Mouse (Mus musculus) lung, postnatal 0 days (tissue): Measurements from ENCODE around the gene B4galt4. TPM values are rescaled to one million over a fixed set of nuclear protein-coding genes. Genes with fewer than 3 reads are reported as not detected.

Experiments used
- ATAC-seq: fragments of 200-750 bp; cut with Nextera tagmentation; 2 replicates; pipeline ENCODE4 v1.8.0; 2017; ENCODE audit warnings: moderate library complexity
- DNase-seq: peaks from one replicate; pipeline ENCODE4 v3.0.0-alpha.2; 2016; ENCODE audit warnings: low spot score
- H3K27ac ChIP-seq: fragments of 300-500 bp; sonication (generic); 2 replicates; pipeline ENCODE4 v1.5.1; 2014; ENCODE audit warnings: antibody characterized with exemption, mild to moderate bottlenecking, low read length, mixed read lengths
- H3K27me3 ChIP-seq: fragments of 300-500 bp; sonication (generic); replicated peaks from 2 replicates; pipeline ENCODE4 v1.6.1; 2014; ENCODE audit warnings: low read length, mixed read lengths; ENCODE audit not compliant: insufficient read depth
- H3K36me3 ChIP-seq: fragments of 300-500 bp; sonication (generic); 2 replicates; pipeline ENCODE4 v1.6.1; 2014; ENCODE audit warnings: low read length, mixed read lengths; ENCODE audit not compliant: insufficient read depth
- H3K4me1 ChIP-seq: fragments of 300-500 bp; sonication (generic); 2 replicates; pipeline ENCODE4 v1.6.1; 2014; ENCODE audit warnings: antibody characterized with exemption, low read depth, low read length, mixed read lengths; ENCODE audit not compliant: insufficient read depth
- H3K4me2 ChIP-seq: fragments of 300-500 bp; sonication (generic); replicated peaks from 2 replicates; pipeline ENCODE4 v1.6.1; 2014; ENCODE audit warnings: low read depth, mild to moderate bottlenecking, low read length, moderate library complexity, mixed read lengths
- H3K4me3 ChIP-seq: fragments of 300-500 bp; sonication (generic); 2 replicates; pipeline ENCODE4 v1.5.1; 2014; ENCODE audit warnings: low read depth, low read length
- H3K9ac ChIP-seq: fragments of 300-500 bp; sonication (generic); replicated peaks from 2 replicates; pipeline ENCODE4 v1.6.1; 2014; ENCODE audit warnings: low read depth, mild to moderate bottlenecking
- H3K9me3 ChIP-seq: fragments of 300-500 bp; sonication (generic); 2 replicates; pipeline ENCODE4 v1.6.1; 2016; ENCODE audit warnings: low read length, mixed read lengths
- CTCF ChIP-seq: IDR thresholded peaks from 2 replicates; pipeline ENCODE4 v1.5.1; 2016; ENCODE audit warnings: antibody characterized with exemption, mild to moderate bottlenecking
- EP300 ChIP-seq: IDR thresholded peaks from 2 replicates; pipeline ENCODE4 v1.6.1; 2016; ENCODE audit warnings: antibody characterized with exemption, mild to moderate bottlenecking, control low read depth
- WGBS: fragments of 180-500 bp; shearing (Covaris S2); extraction: QIAGEN DNeasy Blood & Tissue Kit; methylation state at CpG from one replicate; pipeline ENCODE4 v1.1.7; 2014; 5-methylcytosine and 5-hydroxymethylcytosine counted together
- polyA plus RNA-seq: library from polyadenylated mRNA; unstranded; fragments of >200 nt; fragmentation: Nextera tagmentation; extraction: Ambion mirVana; gene quantifications from 2 replicates; pipeline ENCODE4 v1.2.1, GENCODE M21; 2015

Gene B4galt4
- polyA plus RNA-seq, 1 experiment from 2014 or later: 50.0 TPM

DNA sequence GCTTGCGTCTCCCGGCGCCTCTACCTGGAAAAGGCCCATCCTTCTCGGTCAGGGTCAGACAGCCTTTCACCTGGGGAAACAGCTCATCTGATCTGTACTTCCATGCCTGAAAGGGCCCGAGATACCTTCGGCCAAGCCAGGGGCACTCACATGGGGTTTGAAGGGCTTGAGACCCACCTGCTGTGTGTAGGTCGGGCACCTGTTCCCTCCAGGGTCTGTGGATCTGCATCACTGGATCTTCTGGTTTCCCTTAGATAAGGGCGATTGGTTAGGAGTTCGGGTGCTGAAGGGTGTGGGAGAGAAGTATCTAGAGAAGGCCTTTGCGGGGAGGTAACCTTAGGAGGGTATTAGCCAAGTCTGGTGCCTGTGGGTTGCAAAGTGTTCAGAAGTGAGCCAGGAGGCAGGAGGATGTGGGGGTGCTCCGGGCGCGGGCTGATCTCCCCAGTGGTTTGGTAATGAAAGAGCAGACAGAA is 631 bp downstream of the B4galt4 start:
- Histone ChIP-seq H3K27me3 (no peaks in the 10 kb centered on the region), H3K27ac (peak overlapping the region; percentile 82), H3K4me2 (peak overlapping the region; percentile 86), H3K9ac (peak overlapping the region; percentile 76), H3K4me1 (no peaks in the 10 kb centered on the region), H3K9me3 (no peaks in the 10 kb centered on the region), H3K36me3 (no peaks in the 10 kb centered on the region), H3K4me3 (peak overlapping the region; percentile 79)
- peak; percentile 67 for DNase-seq
- peak; percentile 35 for ATAC-seq
- WGBS: under 1% methylated on average over 13 of the region's 13 CpGs
- TF ChIP-seq CTCF (no peak), EP300 (no peak)

DNA sequence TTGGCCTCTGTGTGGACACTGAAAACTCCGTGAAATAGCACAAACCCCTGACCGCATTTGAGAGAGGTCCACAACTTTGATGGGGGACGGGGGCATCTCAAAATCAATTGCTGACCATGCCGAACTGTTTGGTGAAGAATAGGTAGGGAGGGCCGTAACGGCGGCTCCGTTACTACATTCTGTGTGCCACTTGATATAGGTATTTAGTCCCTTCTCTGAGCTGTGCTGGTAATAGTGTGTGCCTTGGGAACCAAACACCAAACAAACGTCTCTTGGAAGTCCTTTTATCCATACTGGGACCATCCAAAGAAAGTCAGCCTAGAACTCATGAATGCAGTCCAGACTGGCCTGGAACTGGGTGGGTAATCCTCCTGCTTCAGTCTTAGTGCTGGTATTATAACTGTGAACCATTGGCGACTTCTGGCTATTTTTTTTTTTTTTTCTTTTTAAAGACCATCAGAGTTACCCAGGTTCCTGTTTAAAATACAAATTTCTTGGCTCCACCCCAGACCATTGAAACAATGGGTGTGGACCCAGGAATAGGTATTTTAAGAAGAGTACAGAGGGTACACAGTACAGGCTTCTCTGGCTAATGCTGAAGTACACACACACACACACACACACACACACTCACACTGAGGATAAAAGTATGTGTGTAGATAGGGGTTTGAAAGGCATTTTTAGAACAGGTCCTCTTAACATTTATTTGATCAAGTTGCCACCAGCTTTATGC is 2.0 kb downstream of the B4galt4 start:
- no peaks in the 10 kb centered on the region for H3K4me1 ChIP-seq
- WGBS: 83% methylated on average over 10 of the region's 10 CpGs
- no peak overlapping the region for H3K4me3 ChIP-seq
- no peaks in the 10 kb centered on the region for H3K27me3 ChIP-seq
- no peak for DNase-seq
- H3K9ac ChIP-seq: no peak overlapping the region
- H3K9me3 ChIP-seq: no peaks in the 10 kb centered on the region
- peak; percentile 32 for ATAC-seq
- TF ChIP-seq EP300 (peak; percentile 71), CTCF (no peak)
- H3K4me2 ChIP-seq: 0 out of 2 replicates have a peak overlapping the region, but pooled peaks have one; percentile 12
- no peak overlapping the region for H3K27ac ChIP-seq
- no peaks in the 10 kb centered on the region for H3K36me3 ChIP-seq

DNA sequence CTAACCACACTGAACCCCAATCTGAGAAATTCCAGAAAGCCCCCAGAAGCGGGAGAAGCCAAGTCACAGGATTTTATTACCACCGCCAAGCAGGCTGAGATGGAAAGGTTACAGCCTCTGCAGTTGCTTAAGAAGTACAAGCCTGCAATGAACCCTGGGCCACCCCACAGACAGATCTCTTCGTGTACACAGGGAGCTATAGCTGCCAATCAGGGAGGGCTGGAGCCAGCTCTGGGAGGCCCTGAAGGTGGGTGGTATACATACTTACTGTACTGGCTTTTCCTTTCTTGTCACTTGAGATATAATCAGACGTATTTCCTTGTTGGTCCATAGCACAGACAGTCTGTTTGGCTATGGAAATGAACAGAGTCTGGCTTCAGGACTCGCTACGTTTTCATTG is 8.7 kb downstream of the B4galt4 start:
- Histone ChIP-seq H3K36me3 (no peaks in the 10 kb centered on the region), H3K9me3 (no peaks in the 10 kb centered on the region), H3K27ac (no peak overlapping the region), H3K4me2 (no peak overlapping the region), H3K27me3 (no peaks in the 10 kb centered on the region), H3K4me1 (peaks cover 12% of the 10 kb centered on the region; the same call in 1 of the 2 replicates), H3K4me3 (no peak overlapping the region), H3K9ac (no peak overlapping the region)
- DNase-seq (peak; percentile 45), ATAC-seq (no peak; the same call in 1 of the 2 replicates)
- TF ChIP-seq EP300 (no peak), CTCF (no peak)
- 52% methylated on average over 6 of the region's 6 CpGs for WGBS

GRCm38 (mm10) chr16:38753631-38754030 is 11.6 kb downstream of the B4galt4 start:
- ATAC-seq: no peak

DNA sequence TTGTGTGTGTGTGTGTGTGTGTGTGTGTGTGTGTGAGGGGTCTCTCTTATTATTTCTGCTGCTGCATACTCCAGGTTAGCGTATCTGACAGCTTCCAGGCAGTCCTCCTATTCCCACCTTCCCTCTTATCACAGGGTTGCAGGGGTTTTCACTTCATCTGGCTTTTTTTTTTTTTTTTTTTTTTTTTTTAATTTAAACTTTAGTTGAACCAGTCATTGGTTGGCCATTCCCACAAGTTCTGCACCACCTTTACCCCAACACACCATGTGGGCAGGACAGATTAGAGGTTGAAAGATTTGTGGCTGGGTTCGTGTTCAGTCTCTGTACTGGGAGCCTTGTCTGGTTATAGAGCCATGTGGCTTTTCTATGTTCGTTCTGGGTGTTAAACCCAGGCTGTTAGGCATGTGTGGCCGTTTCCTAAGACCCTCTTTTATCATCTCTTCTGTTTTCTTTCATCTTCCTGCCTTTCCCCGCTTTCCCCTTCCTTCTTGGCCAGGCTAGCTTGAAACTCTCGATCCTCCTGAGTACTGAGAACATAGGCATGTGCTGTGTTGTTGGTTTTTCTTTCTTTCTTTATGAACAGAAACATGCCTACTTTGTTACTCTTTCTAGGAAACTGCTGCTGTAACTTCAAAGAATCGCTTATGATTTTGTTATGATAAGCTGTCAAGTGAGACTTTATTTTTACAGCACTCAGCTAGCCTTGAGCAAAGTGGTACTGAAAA is 13.6 kb downstream of the B4galt4 start:
- peaks cover 21% of the 10 kb centered on the region; the same call in 1 of the 2 replicates for H3K4me1 ChIP-seq
- no peak overlapping the region for H3K4me3 ChIP-seq
- H3K4me2 ChIP-seq: peak overlapping the region; percentile 20; the same call in 1 of the 2 replicates
- H3K36me3 ChIP-seq: peaks cover 14% of the 10 kb centered on the region; the same call in 1 of the 2 replicates
- peak overlapping the region; percentile 71 for H3K27ac ChIP-seq
- no peak for DNase-seq
- no peak overlapping the region for H3K9ac ChIP-seq
- TF ChIP-seq CTCF (no peak), EP300 (no peak)
- H3K27me3 ChIP-seq: no peaks in the 10 kb centered on the region
- no peak for ATAC-seq
- no peaks in the 10 kb centered on the region for H3K9me3 ChIP-seq
- WGBS: 26% methylated on average over 7 of the region's 7 CpGs

More at GRCm38 (mm10) chr16:38753631-38754030, 11.6 kb downstream of the B4galt4 start:
- no peaks in the 10 kb centered on the region for H3K27me3 ChIP-seq
- H3K9me3 ChIP-seq: no peaks in the 10 kb centered on the region
- TF ChIP-seq CTCF: no peak
- no peak overlapping the region for H3K27ac ChIP-seq
- WGBS: 61% methylated on average over 11 of the region's 11 CpGs
- peaks cover 21% of the 10 kb centered on the region; the same call in 1 of the 2 replicates for H3K4me1 ChIP-seq
- DNase-seq: no peak
- no peak overlapping the region for H3K4me2 ChIP-seq
- no peak overlapping the region for H3K9ac ChIP-seq
- no peak overlapping the region for H3K4me3 ChIP-seq
- H3K36me3 ChIP-seq: peaks cover 4% of the 10 kb centered on the region; the same call in 1 of the 2 replicates

DNA sequence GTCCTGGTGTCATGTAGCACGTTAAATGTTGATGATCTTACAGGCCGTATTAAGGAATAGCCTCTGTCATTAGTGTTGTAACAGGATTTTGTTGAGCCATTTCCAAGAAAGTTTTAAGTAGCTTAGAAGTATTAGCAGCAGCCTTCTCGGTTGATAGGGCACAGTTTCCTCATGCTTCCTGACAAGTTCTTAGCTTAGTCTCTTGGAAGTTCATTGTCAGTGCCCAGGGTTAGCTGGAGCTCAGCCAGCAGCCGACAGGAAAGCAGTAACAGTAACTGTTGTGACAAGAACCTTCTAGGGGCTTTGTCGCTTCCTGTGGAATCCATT is 14.1 kb downstream of the B4galt4 start:
- ATAC-seq: peak; percentile 78
- H3K36me3 ChIP-seq: peaks cover 14% of the 10 kb centered on the region; the same call in 1 of the 2 replicates
- 7% methylated on average over 5 of the region's 5 CpGs for WGBS
- no peak overlapping the region for H3K4me3 ChIP-seq
- TF ChIP-seq CTCF (no peak), EP300 (peak; percentile 85)
- H3K4me2 ChIP-seq: peak overlapping the region; percentile 20; the same call in 1 of the 2 replicates
- peak overlapping the region; percentile 71 for H3K27ac ChIP-seq
- DNase-seq: peak; percentile 92
- H3K9me3 ChIP-seq: no peaks in the 10 kb centered on the region
- peaks cover 21% of the 10 kb centered on the region; the same call in 1 of the 2 replicates for H3K4me1 ChIP-seq
- no peaks in the 10 kb centered on the region for H3K27me3 ChIP-seq
- no peak overlapping the region for H3K9ac ChIP-seq
